Mouse (Mus musculus): ENCODE measurements around the gene Nhlh1. TPM values are rescaled to one million over a fixed set of nuclear protein-coding genes. Genes with fewer than 3 reads are reported as not detected.

Gene Nhlh1
- total and polyA plus RNA-seq, 3 experiments = 0.02 TPM; not detected in 2

- Histone ChIP-seq H3K4me1 (ENCODE audit: insufficient read depth, low read depth, low read length) (0 out of 2 replicates have a peak, but pooled peaks cover 3% of the 10 kb centered on the region), H3K9me3 (replicated peaks) (no peaks in the 10 kb centered on the region), H3K36me3 (replicated peaks) (peaks cover 89% of the 10 kb centered on the region), H3K27me3 (ENCODE audit: insufficient read depth, low read length) (no peaks in the 10 kb centered on the region), H3K4me3 (ENCODE audit: low read depth, low read length) (no peak overlapping the region)
- DNase-seq (ENCODE audit: low spot score) (no peak), ATAC-seq (ENCODE audit: extremely low read depth, insufficient number of reproducible peaks, low FRiP score, poor library complexity, severe bottlenecking) (no peak)
- TF ChIP-seq GATA1 (IDR thresholded peaks at IDR 0.05; ENCODE audit: borderline replicate concordance, low read length) (no peak), CTCF (IDR thresholded peaks at IDR 0.05; ENCODE audit: low read depth, low read length) (no peak), GATA2 (IDR thresholded peaks at IDR 0.05; ENCODE audit: borderline replicate concordance, low read depth, low read length) (no peak), POLR2AphosphoS5 (IDR thresholded peaks at IDR 0.05; ENCODE audit: insufficient replicate concordance, low read depth, low read length) (no peak), TAL1 (conservative IDR thresholded peaks at IDR 0.05; ENCODE audit: low read depth, low read length) (no peak)
These were observed 36.1 kb upstream of the Nhlh1 start for GRCm38 (mm10) chr1:172093522-172093921.

DNA sequence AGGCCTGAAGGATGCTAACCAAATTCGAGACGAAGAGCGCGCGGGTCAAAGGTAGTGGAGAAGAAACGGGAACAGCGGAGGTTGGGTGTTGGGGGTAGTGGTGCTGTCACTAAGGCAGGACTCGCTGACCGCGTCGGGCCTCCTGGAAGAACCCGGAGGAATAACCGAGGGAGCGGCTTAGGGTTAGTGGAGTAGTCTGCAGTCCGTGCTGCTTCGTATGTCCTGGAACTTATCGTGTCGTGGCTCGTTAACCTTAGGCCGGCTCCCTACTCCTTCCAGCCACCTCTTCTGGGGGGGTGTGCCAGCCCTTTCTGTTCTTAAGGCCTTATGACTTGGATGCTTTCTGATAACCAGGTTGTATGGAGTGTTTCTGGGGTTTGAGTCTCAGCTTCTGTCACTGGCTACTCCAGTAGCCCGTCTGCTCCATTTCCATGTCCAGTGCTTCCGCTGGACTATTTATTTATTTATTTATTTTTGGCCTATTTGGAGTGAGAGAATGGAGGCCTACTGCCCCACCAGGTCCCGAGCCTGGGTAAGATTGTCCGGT, 25.6 kb upstream of the Nhlh1 start:
- Histone ChIP-seq H3K9me3 (replicated peaks) (no peaks in the 10 kb centered on the region), H3K27me3 (ENCODE audit: insufficient read depth, low read length) (no peaks in the 10 kb centered on the region), H3K4me3 (ENCODE audit: low read depth, low read length) (peak overlapping the region; percentile 76), H3K4me1 (ENCODE audit: insufficient read depth, low read depth, low read length) (peaks cover 22% of the 10 kb centered on the region), H3K36me3 (replicated peaks) (peaks cover 40% of the 10 kb centered on the region)
- DNase-seq (ENCODE audit: low spot score) (peak; percentile 23), ATAC-seq (ENCODE audit: extremely low read depth, insufficient number of reproducible peaks, low FRiP score, poor library complexity, severe bottlenecking) (peak; percentile 24; the same call in 1 of the 2 replicates)
- TF ChIP-seq GATA1 (IDR thresholded peaks at IDR 0.05; ENCODE audit: borderline replicate concordance, low read length) (no peak), CTCF (IDR thresholded peaks at IDR 0.05; ENCODE audit: low read depth, low read length) (no peak)

- H3K9me3 ChIP-seq (replicated peaks) = no peaks in the 10 kb centered on the region
- DNase-seq (ENCODE audit: low spot score) (peak; percentile 80), ATAC-seq (ENCODE audit: extremely low read depth, insufficient number of reproducible peaks, low FRiP score, poor library complexity, severe bottlenecking) (peak; percentile 96)
- H3K4me3 ChIP-seq (ENCODE audit: low read depth, low read length) = peak within 1 kb of the TSS; percentile 76
- peaks cover 46% of the 10 kb centered on the region for H3K36me3 ChIP-seq (replicated peaks)
- H3K4me1 ChIP-seq (ENCODE audit: insufficient read depth, low read depth, low read length) = peaks cover 22% of the 10 kb centered on the region
- no peaks in the 10 kb centered on the region for H3K27me3 ChIP-seq (ENCODE audit: insufficient read depth, low read length)
- TF ChIP-seq CTCF (IDR thresholded peaks at IDR 0.05; ENCODE audit: low read depth, low read length) = no peak
- TF ChIP-seq POLR2AphosphoS5 (IDR thresholded peaks at IDR 0.05; ENCODE audit: insufficient replicate concordance, low read depth, low read length) = no peak
- no peak for TF ChIP-seq TAL1 (conservative IDR thresholded peaks at IDR 0.05; ENCODE audit: low read depth, low read length)
- no peak for TF ChIP-seq GATA2 (IDR thresholded peaks at IDR 0.05; ENCODE audit: borderline replicate concordance, low read depth, low read length)
- TF ChIP-seq GATA1 (IDR thresholded peaks at IDR 0.05; ENCODE audit: borderline replicate concordance, low read length) = no peak
These were observed 24.9 kb upstream of the Nhlh1 start, which contains the start of the genes Copa and Ncstn for GRCm38 (mm10) chr1:172082101-172082898. Gene Copa (plus strand): TSS chr1:172082529. Gene Ncstn (minus strand): TSS chr1:172082795.

DNA sequence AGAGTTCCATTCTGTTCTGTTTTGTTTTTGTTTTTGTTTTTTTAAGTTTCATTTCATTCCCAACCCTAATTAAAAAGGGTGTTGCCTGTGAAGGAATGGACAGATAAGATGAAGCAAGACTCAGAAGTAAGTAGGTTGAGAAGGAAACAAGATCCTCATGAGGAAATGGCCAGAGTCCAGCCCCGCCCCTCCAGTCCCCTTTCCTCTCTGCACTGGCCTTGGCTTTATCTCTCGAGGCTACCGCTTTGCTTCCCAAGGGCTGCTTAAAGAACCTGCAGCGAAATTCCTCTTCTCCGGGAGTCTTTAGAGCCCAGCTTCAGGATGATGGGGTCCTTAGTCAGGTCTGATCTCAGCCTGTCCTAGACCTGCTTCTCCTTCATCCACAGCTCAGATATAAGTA, 20.6 kb upstream of the Nhlh1 start:
- ATAC-seq (ENCODE audit: extremely low read depth, insufficient number of reproducible peaks, low FRiP score, poor library complexity, severe bottlenecking) = no peak
- Histone ChIP-seq H3K4me1 (ENCODE audit: insufficient read depth, low read depth, low read length) (peaks cover 8% of the 10 kb centered on the region), H3K9me3 (replicated peaks) (no peaks in the 10 kb centered on the region), H3K27me3 (ENCODE audit: insufficient read depth, low read length) (no peaks in the 10 kb centered on the region), H3K4me3 (ENCODE audit: low read depth, low read length) (no peak overlapping the region), H3K36me3 (replicated peaks) (peaks cover 73% of the 10 kb centered on the region)
- no peak for DNase-seq (ENCODE audit: low spot score)
- TF ChIP-seq POLR2AphosphoS5 (IDR thresholded peaks at IDR 0.05; ENCODE audit: insufficient replicate concordance, low read depth, low read length) (no peak), GATA1 (IDR thresholded peaks at IDR 0.05; ENCODE audit: borderline replicate concordance, low read length) (no peak)

DNA sequence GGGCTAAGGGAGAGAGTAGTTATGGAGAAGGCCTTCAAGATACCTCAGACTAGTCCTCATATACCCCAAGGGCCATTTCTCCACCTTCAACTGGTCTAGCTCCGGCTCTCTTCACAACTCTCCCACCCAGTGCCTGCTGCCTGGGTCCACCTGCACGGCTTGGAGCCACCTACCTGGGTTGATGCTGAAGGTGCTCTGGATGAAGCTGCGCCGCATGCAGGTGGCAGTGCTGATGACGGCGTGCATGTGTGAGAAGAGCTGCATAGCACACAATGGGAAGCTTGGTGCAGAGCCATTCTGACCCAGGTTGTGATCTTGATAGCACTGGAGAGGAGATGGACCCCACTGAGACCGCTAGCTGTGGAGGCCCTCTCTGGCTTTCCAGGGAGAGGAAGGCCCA, 15.2 kb upstream of the Nhlh1 start:
- H3K36me3 ChIP-seq (replicated peaks) = peaks cover 98% of the 10 kb centered on the region

DNA sequence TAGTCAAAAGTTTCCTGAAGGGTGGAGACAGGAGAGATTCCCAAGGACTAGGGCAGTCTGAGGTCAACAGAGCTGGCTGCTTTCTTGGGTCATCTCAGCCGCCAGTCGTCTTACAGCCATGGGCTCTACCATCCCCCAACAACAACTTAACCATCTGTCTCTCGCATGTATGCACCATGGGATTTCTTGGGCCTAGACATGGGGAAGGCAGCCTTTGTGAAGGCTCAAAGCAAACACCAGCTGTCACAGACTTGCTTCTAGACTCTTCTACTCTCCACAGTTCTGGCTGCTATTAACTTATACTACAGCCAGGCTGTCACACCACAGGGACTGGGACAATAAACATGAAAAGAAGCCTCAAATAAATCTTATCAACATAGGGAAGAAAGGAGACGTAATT, 14.2 kb upstream of the Nhlh1 start:
- Histone ChIP-seq H3K36me3 (replicated peaks) (peaks cover 100% of the 10 kb centered on the region), H3K4me3 (ENCODE audit: low read depth, low read length) (no peak overlapping the region), H3K9me3 (replicated peaks) (no peaks in the 10 kb centered on the region), H3K27me3 (ENCODE audit: insufficient read depth, low read length) (no peaks in the 10 kb centered on the region), H3K4me1 (ENCODE audit: insufficient read depth, low read depth, low read length) (no peaks in the 10 kb centered on the region)
- no peak for TF ChIP-seq GATA2 (IDR thresholded peaks at IDR 0.05; ENCODE audit: borderline replicate concordance, low read depth, low read length)
- TF ChIP-seq POLR2AphosphoS5 (IDR thresholded peaks at IDR 0.05; ENCODE audit: insufficient replicate concordance, low read depth, low read length) = no peak
- no peak for TF ChIP-seq CTCF (IDR thresholded peaks at IDR 0.05; ENCODE audit: low read depth, low read length)
- TF ChIP-seq GATA1 (IDR thresholded peaks at IDR 0.05; ENCODE audit: borderline replicate concordance, low read length) = no peak
- TF ChIP-seq TAL1 (conservative IDR thresholded peaks at IDR 0.05; ENCODE audit: low read depth, low read length) = no peak
- DNase-seq (ENCODE audit: low spot score) (no peak), ATAC-seq (ENCODE audit: extremely low read depth, insufficient number of reproducible peaks, low FRiP score, poor library complexity, severe bottlenecking) (no peak)

More for the DNA sequence above, 15.2 kb upstream of the Nhlh1 start:
- ATAC-seq (ENCODE audit: extremely low read depth, insufficient number of reproducible peaks, low FRiP score, poor library complexity, severe bottlenecking) (no peak), DNase-seq (ENCODE audit: low spot score) (no peak)
- TF ChIP-seq POLR2AphosphoS5 (IDR thresholded peaks at IDR 0.05; ENCODE audit: insufficient replicate concordance, low read depth, low read length) (no peak), TAL1 (conservative IDR thresholded peaks at IDR 0.05; ENCODE audit: low read depth, low read length) (no peak), GATA1 (IDR thresholded peaks at IDR 0.05; ENCODE audit: borderline replicate concordance, low read length) (no peak), CTCF (IDR thresholded peaks at IDR 0.05; ENCODE audit: low read depth, low read length) (no peak), GATA2 (IDR thresholded peaks at IDR 0.05; ENCODE audit: borderline replicate concordance, low read depth, low read length) (no peak)
- Histone ChIP-seq H3K9me3 (replicated peaks) (no peaks in the 10 kb centered on the region), H3K27me3 (ENCODE audit: insufficient read depth, low read length) (no peaks in the 10 kb centered on the region), H3K4me1 (ENCODE audit: insufficient read depth, low read depth, low read length) (no peaks in the 10 kb centered on the region), H3K4me3 (ENCODE audit: low read depth, low read length) (no peak overlapping the region)

Measured in G1E (cell line).